Mouse (Mus musculus) kidney, adult 8-10 months (tissue): ENCODE results near the gene Ssbp2.

Experiments used
- DNase-seq, 2 experiments: peaks; one replicate each; pipeline ENCODE4 v3.0.0; 2022

Gene Ssbp2

DNA sequence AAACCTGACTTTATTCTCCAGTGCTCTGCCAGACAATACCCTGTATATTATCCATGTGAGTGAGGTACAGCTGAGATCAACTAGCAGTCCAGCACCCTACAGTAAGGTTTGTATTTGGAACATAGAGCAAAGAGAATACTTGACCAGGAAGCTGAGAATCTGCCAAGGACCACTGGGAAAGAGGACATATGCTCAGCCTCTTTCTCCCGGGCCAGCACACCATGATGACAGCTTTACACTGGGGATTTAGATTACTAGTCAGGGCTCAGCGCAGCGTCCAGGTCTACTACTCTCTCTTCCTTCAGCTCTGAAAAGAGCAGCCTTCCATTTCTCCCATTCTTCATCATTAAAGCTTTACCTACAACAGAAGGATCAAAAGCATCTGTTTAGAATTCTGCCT, 76.6 kb downstream of the Ssbp2 start:
- no peak for DNase-seq

DNA sequence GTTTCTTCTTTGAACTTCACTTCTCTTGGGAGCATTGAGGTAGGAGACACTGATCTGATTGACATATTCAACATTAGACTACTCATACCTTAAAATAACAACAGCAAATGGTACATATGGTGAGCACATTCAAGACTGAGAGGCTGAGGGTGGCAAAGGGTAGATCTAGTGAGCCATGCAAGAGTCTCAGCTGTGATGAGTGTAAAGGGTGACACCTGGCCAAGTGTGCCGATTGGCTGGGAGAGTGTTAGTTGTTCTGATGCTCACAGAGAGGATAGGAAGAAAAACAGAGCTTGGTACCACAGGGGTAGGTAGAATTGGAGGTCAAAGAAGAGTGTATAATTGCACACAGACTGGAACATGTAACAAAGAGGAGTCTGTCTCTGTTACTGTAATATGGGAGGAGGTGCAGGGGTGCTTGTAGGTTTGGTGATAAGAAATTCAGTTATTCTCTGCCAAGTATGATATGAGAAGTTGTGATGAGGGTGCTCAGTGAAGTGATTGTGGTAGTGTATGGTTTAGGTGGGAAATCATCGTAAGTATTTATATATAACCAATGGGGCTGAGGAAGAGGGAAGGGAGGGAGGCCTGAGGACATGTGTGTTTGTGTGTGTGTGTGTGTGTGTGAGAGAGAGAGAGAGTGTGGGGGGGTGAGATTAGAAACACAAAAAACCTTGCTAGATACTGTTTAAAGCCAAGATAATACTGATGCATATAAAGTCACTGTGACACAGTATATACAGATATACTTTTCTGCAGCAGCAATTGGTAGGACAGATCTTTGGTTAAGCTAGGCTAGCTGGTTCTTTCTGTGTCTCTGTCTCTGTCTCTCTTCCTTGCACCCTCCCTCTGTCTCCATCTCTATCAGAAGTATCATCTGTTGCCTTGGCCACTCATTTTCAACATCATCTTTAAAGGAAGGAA, 80.3 kb downstream of the Ssbp2 start:
- DNase-seq, result no peak

DNA sequence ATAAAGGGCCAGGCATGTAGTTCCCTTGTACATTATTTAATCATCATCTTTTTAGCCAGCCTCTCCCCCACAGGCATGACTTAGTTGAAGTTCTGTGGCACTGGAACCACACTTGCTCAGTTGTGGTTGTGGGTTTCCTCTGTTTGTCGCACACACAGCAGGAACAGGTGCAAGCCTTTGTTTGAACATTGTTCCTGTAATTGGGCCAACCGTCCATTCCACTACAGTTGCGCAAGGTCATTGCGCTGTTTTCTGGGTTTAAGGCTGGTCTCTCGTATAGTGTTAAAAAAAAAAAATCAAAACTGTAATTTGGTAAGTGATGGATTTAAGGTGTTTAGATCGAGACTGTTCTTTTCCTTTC, 81.0 kb downstream of the Ssbp2 start:
- DNase-seq, result no peak

DNA sequence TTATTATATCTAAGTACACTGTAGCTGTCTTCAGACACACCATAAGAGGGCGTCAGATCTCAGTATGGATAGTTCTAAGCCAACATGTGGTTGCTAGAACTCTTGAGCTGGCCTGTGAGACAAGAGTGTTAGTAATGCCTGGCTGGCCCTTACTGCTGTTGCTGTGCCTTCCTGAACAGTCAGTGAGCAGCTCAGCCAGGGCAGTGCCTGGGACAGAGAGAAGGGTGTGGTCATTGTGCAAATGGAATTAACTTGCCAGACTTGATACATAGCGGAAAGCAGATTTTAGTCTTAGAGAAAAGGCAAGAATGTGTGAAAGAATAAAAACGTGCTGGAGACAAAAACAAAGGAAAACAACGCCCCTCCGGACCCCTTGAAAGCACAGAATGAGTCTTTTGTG, 83.5 kb downstream of the Ssbp2 start:
- DNase-seq, result no peak

DNA sequence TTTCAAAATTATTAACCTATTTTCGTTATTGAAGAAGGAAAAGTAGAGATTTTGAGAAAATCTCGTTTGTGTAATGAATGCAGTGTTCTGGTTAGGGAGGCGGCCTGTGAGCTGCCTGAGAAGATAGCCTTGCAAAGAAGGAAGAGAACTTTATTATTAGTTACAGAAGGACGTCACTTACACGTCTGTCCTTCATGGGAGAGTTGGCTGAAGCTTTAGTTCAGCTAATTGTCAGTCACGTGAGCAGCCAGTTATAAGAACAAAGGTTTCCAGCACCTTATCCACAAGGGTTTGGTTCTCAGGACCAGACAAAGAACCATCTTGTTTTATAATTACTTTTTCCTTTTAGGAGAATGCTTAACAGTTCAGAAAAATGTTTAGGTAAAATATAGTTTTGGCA, 104.0 kb downstream of the Ssbp2 start:
- no peak for DNase-seq

DNA sequence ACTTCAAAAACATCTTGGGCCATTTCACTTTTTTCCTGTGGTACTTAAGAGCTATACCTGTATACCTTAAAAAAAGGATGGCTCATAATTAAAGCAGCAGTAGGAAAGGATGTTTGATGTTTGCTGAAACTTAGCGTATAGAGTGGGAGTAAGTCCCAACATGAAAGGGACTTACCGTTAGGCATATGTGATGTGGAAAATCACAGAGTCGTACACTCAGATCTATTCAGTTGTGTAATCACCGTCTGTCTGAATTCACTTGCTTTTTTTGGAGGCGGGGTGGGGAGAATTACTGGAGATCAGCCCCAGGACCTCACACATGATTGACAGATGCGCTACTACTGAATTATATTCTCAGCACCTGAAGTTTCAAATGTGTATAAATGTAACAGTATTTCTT, 104.7 kb downstream of the Ssbp2 start:
- no peak for DNase-seq

DNA sequence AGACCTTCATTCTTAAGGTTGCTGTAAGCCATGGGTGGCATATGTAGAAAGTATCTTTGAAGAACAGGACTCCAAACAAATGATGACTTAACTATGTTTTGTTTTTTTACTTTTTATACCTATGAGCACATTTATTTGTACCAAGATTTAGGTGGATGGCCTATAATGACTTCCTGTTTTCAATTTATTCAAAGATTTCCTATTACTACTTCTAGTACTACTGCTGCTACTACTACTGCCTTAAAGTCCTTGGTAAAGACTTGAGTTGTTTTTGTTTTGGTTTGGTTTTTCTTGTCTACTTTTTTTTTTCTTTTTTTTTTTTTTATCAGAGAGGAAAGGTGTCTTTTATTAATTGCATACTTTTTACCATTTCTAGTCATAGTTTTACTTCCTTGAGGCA, 121.4 kb downstream of the Ssbp2 start:
- no peak for DNase-seq

DNA sequence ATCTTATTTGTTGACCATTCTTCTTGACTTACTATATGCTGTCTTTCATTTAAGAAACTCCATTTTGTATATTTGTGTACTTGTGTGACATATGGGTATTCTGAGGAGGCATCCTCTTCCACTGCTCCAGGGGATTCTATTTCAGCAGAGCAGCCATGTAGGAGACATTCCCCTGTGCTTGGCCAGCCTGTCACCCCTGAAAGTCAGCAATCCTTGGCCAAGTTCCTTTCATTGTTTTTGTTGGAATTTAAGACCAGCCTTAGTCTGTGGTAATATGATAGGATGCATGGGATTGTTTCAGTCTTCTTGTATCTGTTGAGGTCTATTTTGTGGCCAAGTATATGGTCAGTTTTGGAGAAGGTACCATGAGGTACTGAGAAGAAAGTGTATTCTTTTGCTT, 122.1 kb downstream of the Ssbp2 start:
- no peak for DNase-seq

DNA sequence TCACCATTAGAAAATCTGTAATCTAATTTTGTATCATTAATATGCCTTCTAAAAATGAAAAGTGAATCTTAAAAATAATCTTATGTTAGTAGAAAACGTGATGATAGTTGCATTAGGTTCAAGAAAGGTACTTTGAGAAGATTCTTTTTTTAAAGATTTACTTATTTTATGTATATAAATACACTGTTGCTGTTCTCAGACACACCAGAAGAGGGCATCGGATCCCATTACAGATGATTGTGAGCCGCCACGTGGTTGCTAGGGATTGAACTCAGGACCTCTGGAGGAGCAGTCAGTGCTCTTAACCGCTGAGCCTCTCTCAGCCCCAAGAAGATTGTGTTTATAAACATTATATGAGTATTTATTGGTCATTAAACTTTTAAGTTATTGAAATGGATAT, 126.3 kb downstream of the Ssbp2 start:
- DNase-seq, result no peak

DNA sequence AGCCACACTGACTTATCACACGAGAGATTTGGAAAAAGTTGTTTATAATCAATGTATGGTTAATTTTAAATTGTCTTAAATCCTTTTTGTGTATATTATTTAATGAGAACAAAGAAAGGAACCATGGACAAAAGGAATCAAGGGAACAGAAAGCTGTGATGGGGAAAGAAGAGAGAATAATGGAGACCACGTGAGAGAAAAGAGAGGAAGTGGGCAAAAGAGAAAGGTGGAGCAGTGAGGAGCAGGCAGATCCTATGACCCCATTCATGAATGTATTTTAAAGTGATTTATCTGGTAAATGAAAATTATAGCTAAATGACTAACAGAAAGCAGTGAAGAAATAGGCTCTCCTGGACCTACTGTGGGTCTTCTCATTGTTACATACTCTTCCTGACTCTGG, 128.4 kb downstream of the Ssbp2 start:
- no peak for DNase-seq

DNA sequence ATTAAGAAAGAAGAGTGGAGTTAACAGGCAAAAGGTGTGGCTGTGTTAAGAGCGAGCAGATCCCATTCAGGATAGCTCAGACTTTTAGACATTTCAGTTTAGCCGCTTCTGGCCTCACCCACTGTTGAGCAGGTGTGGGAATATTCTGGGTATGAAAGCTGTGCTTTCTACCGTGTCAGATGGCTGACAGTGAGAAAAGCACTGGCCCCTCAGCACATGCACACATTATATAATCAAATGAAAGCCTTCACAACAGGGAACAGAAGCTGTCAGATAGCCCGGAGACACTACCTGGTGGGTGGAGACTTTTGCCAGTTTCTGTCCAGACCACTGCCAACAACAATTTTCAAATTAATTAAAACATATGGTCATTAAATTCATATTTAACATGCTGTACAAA, 131.8 kb downstream of the Ssbp2 start:
- DNase-seq, result no peak

DNA sequence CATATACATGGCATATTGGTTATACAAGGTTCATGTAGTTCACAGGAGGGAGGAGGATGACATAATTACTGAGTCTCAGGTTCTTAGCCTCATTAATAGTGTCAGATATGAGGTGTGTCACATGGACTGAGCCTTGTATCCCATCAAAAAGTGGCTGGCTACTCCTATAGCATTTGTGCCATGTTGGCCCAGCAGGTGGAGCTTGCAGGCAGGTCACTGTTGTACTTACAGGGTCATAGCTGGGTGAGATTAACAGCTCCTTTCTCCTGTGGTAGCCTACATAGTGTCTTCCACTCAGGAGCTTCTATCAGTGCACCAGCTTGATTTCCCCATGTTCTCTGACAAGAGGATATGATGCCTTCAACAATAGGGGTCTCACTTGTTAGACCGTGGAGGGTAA, 135.2 kb downstream of the Ssbp2 start:
- DNase-seq, result no peak

DNA sequence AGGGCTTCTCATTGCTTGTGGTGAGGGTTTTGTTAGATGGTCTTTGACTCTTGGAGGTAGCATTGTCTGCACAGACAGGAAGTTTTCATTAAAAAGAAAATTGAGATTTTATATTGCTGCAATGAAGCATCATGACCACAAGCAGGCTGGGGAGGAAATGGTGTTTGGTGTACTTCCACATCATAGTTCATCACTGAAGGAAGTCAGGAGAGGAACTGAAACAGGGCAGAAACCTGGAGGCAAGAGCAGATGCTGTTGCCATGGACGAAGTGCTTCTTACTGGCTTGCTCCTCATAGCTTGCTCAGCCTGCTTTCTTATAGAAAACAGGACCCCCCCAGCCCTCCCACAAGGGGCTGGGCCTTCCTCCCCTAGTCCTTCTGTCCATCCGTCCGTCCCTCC, 139.5 kb downstream of the Ssbp2 start:
- DNase-seq, result no peak

DNA sequence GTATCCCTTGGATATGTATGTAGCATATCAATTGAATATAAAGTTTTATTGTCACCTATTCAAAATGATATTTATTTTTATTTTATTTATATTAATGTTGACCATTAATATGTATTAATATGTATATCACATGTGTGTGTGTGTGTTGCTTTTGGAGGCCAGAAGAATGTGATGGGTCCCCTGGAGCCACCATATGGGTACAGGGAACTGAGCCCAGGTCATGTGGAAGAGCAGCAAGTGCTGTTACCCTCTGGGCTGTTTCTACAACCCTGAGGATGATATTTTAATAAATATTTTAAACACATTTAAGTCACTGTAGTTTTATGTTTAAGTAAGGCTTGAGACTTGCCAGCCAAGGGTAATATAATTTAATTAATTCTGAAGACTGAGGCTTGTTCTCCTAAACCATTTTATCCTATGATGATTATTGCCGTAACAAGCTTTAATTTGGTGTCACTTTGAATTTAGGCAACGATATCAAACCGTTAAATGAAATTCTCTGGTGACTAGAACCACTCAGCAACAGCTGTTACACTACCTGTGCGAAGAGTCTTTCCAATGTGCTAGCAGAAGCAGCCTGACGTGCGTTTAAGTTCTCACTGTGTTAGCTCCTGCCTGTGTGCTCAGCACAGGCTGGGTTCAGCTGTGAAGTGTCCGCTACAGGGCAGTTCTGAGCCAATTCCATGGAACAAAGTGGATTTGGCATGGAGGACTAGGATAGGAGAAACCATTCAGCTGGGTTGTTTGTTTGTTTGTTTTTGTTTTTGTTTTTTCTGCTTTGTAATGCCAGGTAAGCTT, 145.2 kb downstream of the Ssbp2 start:
- DNase-seq, result no peak

DNA sequence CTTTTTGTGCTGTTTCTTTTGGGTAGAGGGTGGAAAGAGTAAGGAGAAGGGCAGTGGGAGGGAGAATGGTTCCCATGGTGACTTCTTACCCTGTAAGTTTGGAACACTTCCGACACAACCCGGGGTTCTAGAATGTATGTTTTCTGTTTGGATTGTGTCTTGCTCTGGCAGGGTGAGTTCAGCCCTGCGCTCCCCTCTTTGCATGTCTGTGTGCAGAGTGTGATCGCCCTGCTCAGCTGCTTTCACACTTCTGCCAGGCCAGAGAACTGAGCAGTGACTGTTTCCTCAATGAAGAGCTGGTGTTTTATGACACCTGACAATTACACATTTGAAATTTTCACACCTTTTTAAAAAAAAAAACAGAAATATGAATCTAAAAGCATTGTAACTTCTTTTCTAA, 150.5 kb downstream of the Ssbp2 start:
- DNase-seq, result no peak

DNA sequence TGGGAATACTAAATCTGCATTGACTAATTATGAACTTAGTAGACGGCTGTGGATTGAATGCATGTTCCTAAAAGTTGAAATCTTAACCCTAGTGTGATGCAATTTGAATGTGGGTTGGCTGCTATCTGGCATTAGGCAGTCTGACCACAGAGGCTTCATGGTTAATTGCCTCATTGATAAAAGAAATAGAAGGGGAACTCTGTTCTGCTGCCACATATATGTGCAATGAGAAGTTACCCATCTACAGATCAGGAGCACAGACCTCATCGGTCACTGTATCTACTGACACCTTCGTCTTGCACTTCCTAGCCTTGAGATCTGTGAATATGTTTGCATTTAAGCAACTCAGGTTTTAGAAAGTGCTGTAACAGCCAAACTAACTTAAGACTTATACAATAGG, 151.8 kb downstream of the Ssbp2 start:
- no peak for DNase-seq

DNA sequence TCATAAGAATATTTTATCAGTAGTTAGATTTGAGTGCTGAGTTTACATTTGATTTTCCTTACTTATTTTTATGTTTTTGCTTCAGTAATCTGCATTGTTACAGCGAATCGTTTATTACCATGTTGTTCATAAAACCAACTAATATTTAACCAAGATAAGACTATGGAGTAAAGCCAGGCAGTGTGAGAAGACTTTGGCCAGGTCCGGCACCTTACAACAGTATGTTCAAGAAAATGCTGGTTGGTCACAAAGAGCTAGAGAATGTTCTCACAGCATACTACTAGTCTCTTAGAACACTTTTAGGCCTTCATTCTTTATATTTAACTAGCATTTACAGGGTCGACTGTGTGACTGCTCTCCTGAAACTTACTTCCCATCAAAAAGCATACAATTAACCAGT, 152.5 kb downstream of the Ssbp2 start:
- peak; percentile 21 to 36 for DNase-seq

DNA sequence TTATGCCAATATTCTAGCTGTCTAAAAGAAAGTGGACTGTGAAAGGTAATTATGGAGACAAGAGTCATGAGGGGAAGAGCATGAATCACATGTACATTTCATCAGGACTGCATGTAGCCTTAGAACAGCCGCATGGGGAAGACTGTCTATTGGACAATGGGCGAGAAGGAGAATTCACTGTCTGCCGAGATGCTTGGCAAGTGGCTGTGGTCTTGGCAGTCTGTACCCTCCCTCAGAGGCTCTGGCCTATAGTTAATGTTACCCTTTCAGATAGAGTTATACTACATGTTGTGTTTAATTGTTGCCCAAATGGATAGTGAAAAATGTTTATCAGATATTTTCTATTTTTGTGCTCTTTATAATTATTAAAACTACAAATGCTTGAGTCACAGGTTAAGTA, 156.0 kb downstream of the Ssbp2 start:
- DNase-seq, result no peak

DNA sequence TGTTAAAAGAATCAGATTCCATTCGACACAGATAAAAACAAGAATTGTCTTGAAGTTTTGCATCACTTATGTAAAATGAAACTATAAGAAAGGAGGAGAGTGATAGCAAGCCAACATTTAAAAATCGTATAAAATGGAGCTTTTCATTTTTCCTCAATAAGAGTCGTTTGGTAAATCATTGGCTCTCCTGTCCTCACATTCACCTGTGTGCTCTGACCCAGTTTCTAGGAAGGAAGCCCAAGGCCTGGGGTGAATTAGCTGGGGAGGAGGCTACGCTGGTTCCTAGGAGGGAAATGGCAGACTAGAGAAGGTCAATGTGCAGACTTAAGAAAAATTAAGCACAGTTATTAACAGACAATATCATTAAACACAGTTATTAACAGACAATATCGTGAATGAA, 156.8 kb downstream of the Ssbp2 start:
- DNase-seq, result peak in 1 of 2 experiments; percentile 17

DNA sequence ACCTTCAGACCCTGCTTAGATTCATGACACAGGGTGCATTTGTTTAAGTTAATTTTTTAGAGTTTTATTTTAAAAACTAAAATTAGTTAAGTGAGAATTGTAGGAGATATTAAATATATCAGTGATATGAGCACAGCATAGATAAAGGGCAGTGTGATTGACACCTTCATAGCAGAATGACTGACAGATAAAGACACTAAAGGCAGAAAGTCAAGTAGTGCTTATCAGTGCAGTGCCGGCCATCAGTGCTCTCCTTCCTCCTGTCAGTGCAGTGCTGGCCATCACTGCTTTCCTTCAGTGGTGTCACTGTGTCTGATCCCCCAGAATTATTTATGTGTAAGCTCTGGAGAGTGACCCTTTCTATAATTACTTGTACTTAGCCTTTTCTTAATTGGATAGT, 159.3 kb downstream of the Ssbp2 start:
- no peak for DNase-seq

DNA sequence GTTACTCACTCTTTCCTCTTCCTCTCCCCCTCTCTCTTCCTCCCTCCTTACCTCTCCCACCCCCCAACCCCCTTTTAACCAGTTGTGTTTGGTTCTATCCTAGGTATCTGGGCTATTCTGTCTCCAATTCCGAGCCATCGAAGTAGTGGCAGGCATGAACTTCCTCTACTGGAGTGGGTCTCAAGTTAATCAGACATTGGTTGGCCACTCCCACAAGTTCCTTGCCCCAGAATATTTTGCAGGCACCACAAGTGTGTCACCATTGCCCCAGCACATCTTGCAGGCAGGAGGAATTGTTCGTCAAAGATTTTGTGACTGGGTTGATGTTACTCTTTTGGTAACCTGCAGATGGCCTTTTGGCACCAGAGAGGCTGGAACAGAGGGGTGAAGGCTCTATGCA, 160.5 kb downstream of the Ssbp2 start:
- DNase-seq, result no peak

DNA sequence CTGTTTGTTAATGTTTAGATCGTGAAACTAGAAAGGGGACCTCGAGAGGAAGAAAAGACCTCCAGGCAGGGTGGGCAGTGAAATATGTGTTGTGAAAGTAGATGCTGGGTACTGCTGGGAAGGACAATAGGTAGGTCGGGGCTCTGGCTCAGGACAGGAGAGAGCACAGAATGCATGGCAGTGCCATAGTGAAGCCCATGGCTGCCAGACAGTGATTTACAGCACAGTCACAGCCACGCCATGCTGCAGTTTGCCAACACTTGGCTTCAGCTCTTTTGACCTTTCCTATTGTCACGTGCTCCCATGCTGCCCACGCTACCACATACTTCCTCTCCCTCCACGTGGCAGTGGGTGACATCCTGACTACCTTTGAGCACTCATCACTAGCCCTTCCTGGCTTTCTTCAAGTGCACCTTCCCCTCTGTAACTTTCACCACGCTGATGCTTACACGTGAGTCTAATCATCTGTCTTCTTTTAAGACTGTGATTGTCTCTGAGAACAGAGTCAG, 171.3 kb downstream of the Ssbp2 start:
- no peak for DNase-seq

DNA sequence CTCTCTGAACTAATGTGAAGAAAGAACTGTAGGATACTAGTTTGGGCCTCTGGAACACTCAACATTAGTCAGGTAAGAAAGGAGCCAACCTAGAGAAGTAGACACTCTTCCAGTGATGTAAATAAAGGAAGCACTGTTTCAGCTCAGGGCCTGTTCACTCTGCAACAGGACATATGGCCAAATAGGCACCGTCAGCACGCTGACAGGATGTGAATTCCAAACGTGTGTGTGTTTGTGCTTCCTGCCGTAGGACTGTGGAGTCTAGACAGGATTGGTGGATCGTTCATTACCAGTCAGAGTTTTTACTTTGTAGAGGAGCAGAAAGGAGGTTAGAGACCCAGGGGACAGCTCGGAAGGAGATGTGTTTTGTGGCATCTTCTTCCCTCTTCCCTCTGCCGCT, 174.0 kb downstream of the Ssbp2 start:
- DNase-seq, result no peak

DNA sequence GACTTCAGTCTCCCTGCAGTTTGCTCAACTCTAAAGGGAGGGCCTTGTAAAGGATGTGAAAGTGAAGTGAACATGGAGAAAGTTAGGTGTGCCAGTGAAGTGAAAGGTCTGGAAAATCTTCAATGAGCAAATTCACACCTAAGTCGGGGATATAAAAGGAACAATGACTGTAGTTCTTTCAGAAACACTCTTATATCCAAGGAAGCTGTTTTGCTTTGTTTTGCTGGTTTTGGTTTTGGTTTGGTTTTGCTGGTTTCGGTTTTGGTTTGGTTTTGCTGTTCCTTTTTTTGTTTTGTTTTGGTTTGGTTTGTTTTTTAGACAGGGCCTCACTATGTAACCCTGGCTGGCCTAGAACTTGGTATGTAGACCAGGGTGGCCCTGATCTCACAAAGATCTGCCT, 175.9 kb downstream of the Ssbp2 start:
- no peak for DNase-seq
